Mouse (Mus musculus): ENCODE data around the gene Nhlrc4. TPM values are rescaled to one million over a fixed set of nuclear protein-coding genes. Genes with fewer than 3 reads are reported as not detected.

Nhlrc4 gene
- polyA plus RNA-seq, 1 experiment from 2014 or later: not detected

GRCm38 (mm10) chr17:25913186-25913876 is 31.4 kb downstream of the Nhlrc4 start:
- no peak for ATAC-seq (ENCODE audit: insufficient read depth)
- Histone ChIP-seq H3K4me2 (no peak overlapping the region), H3K4me1 (ENCODE audit: insufficient read depth) (peaks cover 5% of the 10 kb centered on the region; the same call in 1 of the 2 replicates)

DNA sequence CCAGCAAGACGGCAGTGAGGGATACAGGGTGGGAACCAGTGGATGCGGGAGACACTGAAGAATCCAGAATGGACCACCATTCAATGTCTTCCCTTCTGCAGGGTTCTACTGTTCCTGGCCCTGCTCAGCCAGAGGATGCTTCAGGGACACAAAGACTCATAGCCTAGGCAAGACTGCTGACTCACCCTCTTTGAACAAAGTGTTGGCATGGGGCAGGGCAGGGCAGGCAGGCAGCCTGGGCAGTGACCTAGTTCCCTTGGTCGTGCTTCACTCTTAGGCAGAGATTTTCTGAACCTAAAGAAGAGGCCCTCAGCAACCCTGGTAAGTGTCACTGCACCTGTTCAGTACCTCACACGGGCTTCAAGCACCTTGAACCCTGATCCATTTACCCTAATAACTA is 32.9 kb downstream of the Nhlrc4 start:
- Histone ChIP-seq H3K27ac (ENCODE audit: low read depth) (no peak overlapping the region), H3K27me3 (ENCODE audit: insufficient read depth, low read length) (no peaks in the 10 kb centered on the region), H3K4me2 (no peak overlapping the region), H3K36me3 (ENCODE audit: insufficient read depth) (0 out of 2 replicates have a peak, but pooled peaks cover 1% of the 10 kb centered on the region), H3K4me3 (ENCODE audit: low read depth, low read length) (no peak overlapping the region), H3K9me3 (ENCODE audit: low read depth, low read length) (no peaks in the 10 kb centered on the region), H3K9ac (no peak overlapping the region), H3K4me1 (ENCODE audit: insufficient read depth) (no peaks in the 10 kb centered on the region; the same call in 1 of the 2 replicates)
- WGBS: 84% methylated on average over 4 of the region's 4 CpGs
- ATAC-seq (ENCODE audit: insufficient read depth) (no peak), DNase-seq (no peak)
- no peak for TF ChIP-seq CTCF (IDR thresholded peaks at IDR 0.05; ENCODE audit: low read depth)

More at GRCm38 (mm10) chr17:25913186-25913876, 31.4 kb downstream of the Nhlrc4 start:
- WGBS: 78% methylated on average over 14 of the region's 14 CpGs
- H3K9ac ChIP-seq: no peak overlapping the region
- no peak overlapping the region for H3K27ac ChIP-seq (ENCODE audit: low read depth)
- H3K36me3 ChIP-seq (ENCODE audit: insufficient read depth): 0 out of 2 replicates have a peak, but pooled peaks cover 4% of the 10 kb centered on the region
- no peak for DNase-seq
- H3K4me3 ChIP-seq (ENCODE audit: low read depth, low read length): no peak overlapping the region
- no peaks in the 10 kb centered on the region for H3K27me3 ChIP-seq (ENCODE audit: insufficient read depth, low read length)
- no peak for TF ChIP-seq CTCF (IDR thresholded peaks at IDR 0.05; ENCODE audit: low read depth)
- no peaks in the 10 kb centered on the region for H3K9me3 ChIP-seq (ENCODE audit: low read depth, low read length)

DNA sequence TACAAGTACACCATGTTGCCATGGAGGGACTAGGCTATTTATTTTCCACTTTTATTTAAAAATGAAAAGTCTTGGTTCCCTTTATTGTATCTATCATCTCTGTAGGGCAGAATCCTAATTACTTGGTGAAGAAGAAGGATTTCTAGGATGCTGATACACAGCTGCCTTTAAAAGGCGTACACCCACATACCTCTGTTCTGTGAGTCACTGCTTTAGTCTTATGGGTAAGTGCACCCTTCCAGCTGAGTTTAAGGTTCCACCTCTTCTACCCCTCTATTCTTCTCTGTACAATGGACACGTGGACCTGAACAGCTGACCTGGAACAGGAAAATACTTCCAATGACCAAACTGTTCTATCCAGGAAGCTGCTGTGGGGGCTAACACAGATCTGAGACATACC is 37.1 kb downstream of the Nhlrc4 start:
- ATAC-seq (ENCODE audit: insufficient read depth) (no peak), DNase-seq (no peak)
- Histone ChIP-seq H3K27ac (ENCODE audit: low read depth) (no peak overlapping the region), H3K4me2 (no peak overlapping the region), H3K9me3 (ENCODE audit: low read depth, low read length) (no peaks in the 10 kb centered on the region), H3K36me3 (ENCODE audit: insufficient read depth) (no peaks in the 10 kb centered on the region), H3K27me3 (ENCODE audit: insufficient read depth, low read length) (no peaks in the 10 kb centered on the region), H3K4me3 (ENCODE audit: low read depth, low read length) (no peak overlapping the region), H3K9ac (no peak overlapping the region), H3K4me1 (ENCODE audit: insufficient read depth) (no peaks in the 10 kb centered on the region)
- no peak for TF ChIP-seq CTCF (IDR thresholded peaks at IDR 0.05; ENCODE audit: low read depth)
- 81% methylated on average over 2 of the region's 2 CpGs for WGBS

- ATAC-seq (ENCODE audit: insufficient read depth) (no peak), DNase-seq (no peak)
- H3K9ac ChIP-seq: no peak overlapping the region
- H3K36me3 ChIP-seq (ENCODE audit: insufficient read depth): peaks cover 11% of the 10 kb centered on the region
- TF ChIP-seq CTCF (IDR thresholded peaks at IDR 0.05; ENCODE audit: low read depth): no peak
- no peak overlapping the region for H3K4me3 ChIP-seq (ENCODE audit: low read depth, low read length)
- no peak overlapping the region for H3K27ac ChIP-seq (ENCODE audit: low read depth)
- no peaks in the 10 kb centered on the region for H3K4me1 ChIP-seq (ENCODE audit: insufficient read depth)
- no peak overlapping the region for H3K4me2 ChIP-seq
- WGBS: 87% methylated on average over 3 of the region's 3 CpGs
- H3K27me3 ChIP-seq (ENCODE audit: insufficient read depth, low read length): no peaks in the 10 kb centered on the region
- no peaks in the 10 kb centered on the region for H3K9me3 ChIP-seq (ENCODE audit: low read depth, low read length)
Observed at GRCm38 (mm10) chr17:25903061-25903460, 41.7 kb downstream of the Nhlrc4 start.

DNA sequence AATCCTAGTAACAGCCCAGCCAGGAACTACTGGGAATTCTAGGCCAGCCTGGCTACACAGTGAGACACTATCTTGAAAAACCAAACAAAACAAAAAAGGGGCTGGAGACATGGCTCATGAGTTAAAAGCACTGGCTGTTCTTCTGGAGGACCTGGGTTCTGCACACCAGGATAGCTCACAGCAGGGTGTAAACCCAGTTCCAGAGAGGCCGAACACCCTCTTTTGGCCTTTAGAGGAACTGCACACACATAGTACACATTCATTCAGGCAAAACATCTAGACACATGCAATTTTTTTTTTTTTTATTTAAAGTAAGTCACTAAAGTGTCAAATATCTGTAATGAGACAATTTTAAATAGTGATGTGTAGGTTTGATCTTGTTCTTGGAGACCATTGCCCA is 44.6 kb downstream of the Nhlrc4 start:
- 97% methylated on average over 1 of the region's 1 CpGs for WGBS

DNA sequence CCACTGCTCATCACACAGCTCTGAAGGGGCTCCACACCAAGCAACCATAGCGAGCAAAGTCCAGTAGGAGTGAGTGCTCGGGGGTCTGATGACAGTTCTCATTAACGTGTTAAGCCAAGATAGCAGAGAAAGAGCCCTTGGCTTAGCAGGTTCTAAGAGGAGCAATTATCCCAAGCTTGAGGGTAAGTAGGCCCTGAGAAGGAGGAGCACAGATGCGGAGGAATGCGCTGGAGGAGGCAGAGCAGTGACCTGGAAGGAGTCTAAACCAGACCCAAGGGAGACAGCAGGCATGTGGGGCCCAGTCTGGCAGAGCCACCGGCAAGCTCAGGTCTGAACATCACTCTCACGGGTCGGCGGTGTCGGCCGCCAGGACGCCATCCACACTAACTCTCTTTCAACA is 48.9 kb downstream of the Nhlrc4 start:
- ATAC-seq (ENCODE audit: insufficient read depth): no peak
- Histone ChIP-seq H3K9me3 (ENCODE audit: low read depth, low read length) (no peaks in the 10 kb centered on the region), H3K27ac (ENCODE audit: low read depth) (no peak overlapping the region), H3K36me3 (ENCODE audit: insufficient read depth) (peaks cover 8% of the 10 kb centered on the region; the same call in 1 of the 2 replicates), H3K27me3 (ENCODE audit: insufficient read depth, low read length) (no peaks in the 10 kb centered on the region), H3K4me3 (ENCODE audit: low read depth, low read length) (no peak overlapping the region), H3K4me1 (ENCODE audit: insufficient read depth) (no peaks in the 10 kb centered on the region), H3K4me2 (no peak overlapping the region), H3K9ac (no peak overlapping the region)
- DNase-seq: no peak
- no peak for TF ChIP-seq CTCF (IDR thresholded peaks at IDR 0.05; ENCODE audit: low read depth)
- WGBS: 61% methylated on average over 12 of the region's 12 CpGs

More for the DNA sequence above, 44.6 kb downstream of the Nhlrc4 start:
- H3K4me2 ChIP-seq: no peak overlapping the region
- no peak overlapping the region for H3K27ac ChIP-seq (ENCODE audit: low read depth)
- no peaks in the 10 kb centered on the region for H3K27me3 ChIP-seq (ENCODE audit: insufficient read depth, low read length)
- no peak for TF ChIP-seq CTCF (IDR thresholded peaks at IDR 0.05; ENCODE audit: low read depth)
- no peaks in the 10 kb centered on the region for H3K4me1 ChIP-seq (ENCODE audit: insufficient read depth)
- ATAC-seq (ENCODE audit: insufficient read depth) (no peak), DNase-seq (no peak)
- H3K9ac ChIP-seq: no peak overlapping the region
- H3K36me3 ChIP-seq (ENCODE audit: insufficient read depth): peaks cover 11% of the 10 kb centered on the region
- no peaks in the 10 kb centered on the region for H3K9me3 ChIP-seq (ENCODE audit: low read depth, low read length)
- H3K4me3 ChIP-seq (ENCODE audit: low read depth, low read length): no peak overlapping the region

DNA sequence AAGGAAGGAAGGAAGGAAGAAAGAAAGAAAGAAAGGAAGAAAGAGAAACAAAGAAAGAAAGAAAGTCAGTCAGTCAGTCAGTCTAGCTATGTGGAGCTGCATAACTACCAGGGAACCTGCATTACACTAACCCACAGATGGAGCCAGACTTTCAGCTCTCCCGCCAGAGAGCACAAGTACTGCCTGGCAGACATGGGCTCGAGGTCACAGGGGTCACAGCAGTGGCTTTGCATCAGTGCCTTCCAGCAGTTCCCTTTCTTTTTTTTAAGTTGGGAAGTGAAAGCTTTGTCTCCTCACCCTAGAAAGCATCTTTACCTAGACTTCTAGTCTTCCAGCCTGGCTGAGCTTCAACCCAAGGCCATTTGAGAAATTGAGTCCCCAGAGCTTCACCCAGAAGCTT is 49.3 kb downstream of the Nhlrc4 start:
- 40% methylated on average over 2 of the region's 2 CpGs for WGBS
- Histone ChIP-seq H3K27ac (ENCODE audit: low read depth) (no peak overlapping the region), H3K4me3 (ENCODE audit: low read depth, low read length) (no peak overlapping the region), H3K27me3 (ENCODE audit: insufficient read depth, low read length) (no peaks in the 10 kb centered on the region), H3K9me3 (ENCODE audit: low read depth, low read length) (no peaks in the 10 kb centered on the region), H3K9ac (no peak overlapping the region), H3K4me1 (ENCODE audit: insufficient read depth) (no peaks in the 10 kb centered on the region), H3K36me3 (ENCODE audit: insufficient read depth) (0 out of 2 replicates have a peak, but pooled peaks cover 5% of the 10 kb centered on the region), H3K4me2 (no peak overlapping the region)
- no peak for DNase-seq
- no peak for TF ChIP-seq CTCF (IDR thresholded peaks at IDR 0.05; ENCODE audit: low read depth)
- no peak for ATAC-seq (ENCODE audit: insufficient read depth)
